Mouse (Mus musculus): ENCODE measurements around the gene Lfng.
A peak's percentile ranks its signal among the peaks of the same experiment; 100 is the strongest.

Gene Lfng

DNA sequence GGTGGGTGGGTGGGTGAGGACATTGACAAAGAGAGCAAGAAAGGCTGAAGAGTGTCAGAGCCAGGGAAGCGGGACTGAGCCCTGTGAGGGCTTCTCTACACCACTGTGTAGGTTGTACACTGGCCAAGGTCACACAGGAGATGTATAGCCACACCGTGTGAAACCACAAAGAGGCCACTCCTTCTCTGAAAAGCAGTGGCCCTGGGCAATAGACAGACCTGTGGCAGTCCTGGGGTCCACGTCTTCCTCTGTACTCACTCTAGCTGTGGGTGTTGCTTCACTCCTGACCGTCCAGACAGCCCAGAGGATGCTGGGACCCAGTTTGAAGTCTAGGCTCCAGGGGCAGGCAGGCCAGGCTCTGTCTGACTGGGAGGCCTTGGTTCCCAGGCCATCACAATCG is 12.3 kb upstream of the Lfng start:
- no peak for DNase-seq

DNA sequence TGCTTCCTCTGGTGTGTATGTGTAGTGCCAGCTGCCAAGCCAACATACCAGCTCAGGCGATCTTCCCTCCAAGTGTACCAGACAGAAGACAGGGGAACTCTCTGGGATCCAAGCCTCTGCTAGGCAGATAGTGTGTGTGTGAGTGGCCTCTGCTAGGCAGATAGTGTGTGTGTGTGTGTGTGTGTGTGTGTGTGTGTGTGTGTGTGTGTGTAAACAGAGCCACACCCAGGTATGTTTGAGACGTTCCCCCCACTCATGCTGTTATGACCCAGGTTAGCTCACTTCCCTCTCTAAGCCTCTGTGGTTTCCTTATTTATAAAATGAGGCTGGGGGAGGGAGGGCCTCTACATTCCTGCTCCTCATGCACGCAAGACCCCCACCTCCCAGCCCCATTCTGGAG is 10.7 kb upstream of the Lfng start:
- no peak for DNase-seq

DNA sequence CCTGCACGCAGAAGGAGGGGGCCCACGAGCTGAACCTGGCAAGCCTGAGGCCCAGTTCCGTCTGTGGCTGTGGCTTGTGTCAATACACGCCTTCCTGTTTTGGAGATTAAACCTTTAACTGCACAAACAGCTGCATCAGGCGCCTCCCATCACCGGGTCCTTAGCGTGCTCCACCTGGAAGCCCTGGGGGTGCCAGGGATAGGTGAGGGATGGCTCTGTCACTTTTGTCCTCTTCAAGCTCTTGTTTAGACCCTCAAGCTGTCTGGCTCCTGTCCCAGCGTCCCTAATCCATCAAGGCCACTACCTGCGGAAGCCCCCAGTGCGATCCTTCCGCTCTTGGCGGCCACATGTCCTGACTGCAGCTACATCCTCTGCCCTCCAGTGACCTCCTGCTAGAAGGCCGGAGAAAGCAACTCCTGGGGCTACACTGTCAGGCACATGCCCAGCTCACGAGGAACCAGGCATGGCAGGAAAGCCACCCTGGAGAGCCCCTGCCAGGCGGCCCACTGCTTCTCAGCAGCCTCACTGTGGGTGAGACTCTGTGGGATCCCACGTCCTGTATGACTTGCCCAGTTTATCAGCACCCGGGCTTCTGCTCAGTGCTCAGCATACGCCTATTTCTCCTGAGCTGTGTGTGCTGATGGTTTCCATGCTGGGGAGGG is 10.1 kb upstream of the Lfng start:
- DNase-seq, result no peak

GRCm38 (mm10) chr5:140597787-140598186 is 9.3 kb upstream of the Lfng start:
- DNase-seq, result no peak

- no peak for DNase-seq
Measured at GRCm38 (mm10) chr5:140599939-140600338, 7.2 kb upstream of the Lfng start.

- DNase-seq, result no peak
Measured at GRCm38 (mm10) chr5:140601712-140602111, 5.4 kb upstream of the Lfng start.

DNA sequence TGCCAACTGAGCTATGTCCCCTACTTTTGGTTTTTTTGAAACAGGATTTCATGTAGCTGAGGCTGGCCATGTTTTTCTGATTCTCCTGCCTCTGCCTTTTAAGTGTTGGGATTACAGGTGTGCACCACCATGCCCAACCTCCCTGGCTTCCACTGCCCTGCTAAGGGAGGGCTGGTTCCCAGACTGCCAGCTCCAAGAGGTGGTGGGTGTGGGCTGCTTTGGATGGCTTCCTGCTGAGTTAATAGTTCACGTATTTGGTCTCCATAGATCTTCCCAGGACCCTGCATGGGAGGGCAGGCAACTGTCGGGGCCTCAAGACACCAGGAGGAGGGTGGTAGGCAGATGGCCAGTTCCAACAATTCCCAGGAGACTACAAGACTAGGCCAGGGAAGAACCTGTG is 4.6 kb upstream of the Lfng start:
- DNase-seq, result no peak

DNA sequence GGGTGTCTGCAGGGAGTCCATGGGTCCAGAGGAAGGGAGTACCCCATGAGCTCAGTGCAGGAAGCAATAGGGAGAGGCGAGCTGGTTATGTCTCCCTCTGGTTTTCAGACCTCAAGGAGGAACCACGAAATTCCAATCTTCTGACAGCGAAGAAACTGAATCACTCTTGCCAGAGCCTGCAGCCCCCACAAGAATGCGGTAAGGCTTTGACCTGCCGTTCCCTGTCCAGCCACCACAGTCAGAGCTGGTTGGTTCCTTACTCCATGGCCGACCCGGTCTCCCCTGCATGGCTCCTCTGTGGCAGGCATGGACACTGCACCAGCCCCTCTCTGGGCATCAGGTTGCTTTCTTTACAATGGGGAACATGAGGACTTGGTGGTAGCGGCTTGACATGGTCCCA is 2.7 kb upstream of the Lfng start:
- DNase-seq, result no peak

GRCm38 (mm10) chr5:140605228-140605627 is 1.9 kb upstream of the Lfng start:
- no peak for DNase-seq

GRCm38 (mm10) chr5:140606386-140606785 is 734 bp upstream of the Lfng start:
- no peak for DNase-seq

GRCm38 (mm10) chr5:140607836-140608633 is 915 bp downstream of the Lfng start:
- DNase-seq, result no peak

- no peak for DNase-seq
Measured at GRCm38 (mm10) chr5:140608634-140609015, 1.5 kb downstream of the Lfng start.

DNA sequence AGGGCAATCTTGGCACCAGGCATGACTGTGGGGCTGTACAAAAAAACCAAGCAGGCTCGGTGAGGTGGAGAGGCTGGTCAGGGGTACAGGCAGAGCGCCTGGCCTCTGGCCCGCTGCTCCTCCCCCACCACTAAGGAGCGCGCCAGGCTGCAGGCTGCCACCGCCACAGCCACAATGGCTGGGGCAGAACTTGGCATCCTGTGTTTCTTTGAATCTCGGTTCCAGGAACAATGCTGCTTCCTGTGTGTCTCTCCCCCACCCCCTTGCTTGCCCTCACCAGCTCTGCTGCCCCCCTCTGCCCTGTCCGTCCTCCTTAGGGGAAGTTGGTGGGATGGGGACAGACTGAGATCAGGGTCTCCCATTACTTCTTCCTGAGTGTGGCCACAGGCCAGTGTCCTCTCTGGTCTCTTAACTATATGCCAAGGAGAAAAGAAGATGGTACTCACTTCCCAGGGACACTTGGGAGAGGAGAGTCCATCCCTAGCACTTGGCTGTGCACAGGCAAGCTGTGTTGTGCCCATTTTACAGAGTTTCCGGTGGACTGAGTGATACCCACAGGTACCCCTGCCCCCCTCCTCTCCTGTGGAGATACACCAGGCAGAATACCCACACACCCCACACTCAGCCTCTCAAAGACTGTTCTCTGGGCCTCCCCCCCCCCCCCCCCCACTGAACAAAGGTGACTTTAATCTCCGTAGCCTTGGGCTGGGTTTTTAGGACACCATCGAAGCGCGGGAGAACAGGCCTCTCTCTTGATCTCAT is 2.6 kb downstream of the Lfng start:
- no peak for DNase-seq

DNA sequence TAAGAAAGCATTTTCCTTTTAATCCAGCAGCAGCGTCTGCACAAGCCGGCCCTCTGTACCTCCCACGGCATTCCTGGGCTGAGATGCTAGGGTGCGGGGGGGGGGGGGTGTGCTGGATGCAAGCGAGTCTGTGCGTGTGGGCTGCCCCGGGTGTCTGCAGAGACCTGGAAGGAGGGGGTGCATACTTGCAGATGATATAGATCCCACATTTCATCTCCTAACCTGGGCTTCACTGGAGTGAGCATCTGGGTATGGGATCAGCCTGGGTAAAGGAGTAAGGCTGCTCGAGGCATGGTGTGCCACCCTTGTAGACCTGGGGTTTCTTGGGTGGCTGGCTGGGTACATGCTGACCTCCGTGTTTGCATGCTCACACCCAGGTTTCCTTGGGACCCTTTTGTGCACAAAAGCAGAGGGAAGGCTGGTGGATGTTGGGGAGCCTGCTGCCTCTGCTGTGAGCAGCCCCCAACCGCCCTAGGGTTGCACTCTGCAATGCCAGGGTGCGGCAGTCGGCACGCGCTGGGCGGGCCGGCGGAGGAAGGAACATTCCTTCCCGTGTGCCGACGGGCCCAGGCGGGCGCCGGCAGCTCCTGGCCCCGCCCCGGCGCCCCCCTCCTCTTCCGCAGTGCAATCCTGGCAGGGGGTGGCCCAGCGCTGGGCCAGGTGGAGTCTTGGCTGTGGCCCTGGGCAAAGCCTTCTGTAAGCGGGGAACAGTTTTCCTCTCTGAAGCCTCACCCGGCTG is 3.3 kb downstream of the Lfng start:
- no peak for DNase-seq

DNA sequence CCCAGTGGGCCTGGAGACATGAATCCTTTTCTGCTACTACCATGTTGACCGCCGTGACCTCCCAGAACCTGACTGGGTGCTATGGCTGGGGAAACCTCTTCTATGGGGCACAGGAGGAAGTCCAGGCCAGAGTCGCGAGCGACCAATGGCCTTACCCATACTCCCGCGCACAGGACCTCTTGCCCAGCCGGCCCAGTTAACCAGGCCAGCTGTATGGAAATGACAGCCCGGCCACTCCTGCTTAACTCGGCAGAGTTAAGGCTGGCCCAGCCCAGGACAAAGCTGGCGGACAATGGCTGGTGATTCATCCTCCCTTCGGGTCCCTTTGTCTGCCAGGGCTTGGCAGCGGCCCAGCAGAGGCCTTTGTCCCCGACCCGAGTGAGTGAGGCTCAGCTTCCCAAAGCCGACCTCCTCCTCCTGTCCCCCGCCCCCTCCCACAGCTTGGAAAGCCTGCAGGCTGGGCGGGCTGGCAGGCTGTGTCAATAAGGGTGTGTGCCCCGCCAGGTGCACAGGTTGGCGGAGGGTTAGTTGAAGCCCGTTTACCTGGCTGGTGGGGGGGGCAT is 4.0 kb downstream of the Lfng start:
- peak; percentile 34 for DNase-seq

GRCm38 (mm10) chr5:140611611-140612185 is 4.6 kb downstream of the Lfng start:
- no peak for DNase-seq

GRCm38 (mm10) chr5:140612191-140612590 is 5.1 kb downstream of the Lfng start:
- DNase-seq, result no peak

GRCm38 (mm10) chr5:140614141-140614540 is 7.0 kb downstream of the Lfng start:
- no peak for DNase-seq

DNA sequence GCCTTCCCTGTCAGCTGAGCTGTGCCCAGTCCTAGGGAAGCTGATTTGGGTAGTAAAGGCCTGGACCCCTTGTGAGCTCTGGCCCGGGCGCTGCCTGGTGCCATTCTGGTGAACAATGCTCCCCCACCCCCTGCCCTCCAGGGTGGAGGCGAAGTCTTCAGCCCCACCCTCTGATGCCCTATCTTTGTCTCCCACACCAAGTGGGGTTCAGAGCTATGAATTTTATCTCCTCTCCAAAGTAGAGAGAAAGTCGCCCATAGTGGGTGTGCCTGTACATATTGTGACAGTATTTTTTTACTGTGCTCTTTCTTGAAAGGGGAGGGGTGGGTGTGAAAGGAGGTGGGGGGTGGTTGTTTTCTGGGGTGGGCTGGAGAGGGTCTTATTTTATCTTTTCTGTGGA is 7.7 kb downstream of the Lfng start:
- no peak for DNase-seq

DNA sequence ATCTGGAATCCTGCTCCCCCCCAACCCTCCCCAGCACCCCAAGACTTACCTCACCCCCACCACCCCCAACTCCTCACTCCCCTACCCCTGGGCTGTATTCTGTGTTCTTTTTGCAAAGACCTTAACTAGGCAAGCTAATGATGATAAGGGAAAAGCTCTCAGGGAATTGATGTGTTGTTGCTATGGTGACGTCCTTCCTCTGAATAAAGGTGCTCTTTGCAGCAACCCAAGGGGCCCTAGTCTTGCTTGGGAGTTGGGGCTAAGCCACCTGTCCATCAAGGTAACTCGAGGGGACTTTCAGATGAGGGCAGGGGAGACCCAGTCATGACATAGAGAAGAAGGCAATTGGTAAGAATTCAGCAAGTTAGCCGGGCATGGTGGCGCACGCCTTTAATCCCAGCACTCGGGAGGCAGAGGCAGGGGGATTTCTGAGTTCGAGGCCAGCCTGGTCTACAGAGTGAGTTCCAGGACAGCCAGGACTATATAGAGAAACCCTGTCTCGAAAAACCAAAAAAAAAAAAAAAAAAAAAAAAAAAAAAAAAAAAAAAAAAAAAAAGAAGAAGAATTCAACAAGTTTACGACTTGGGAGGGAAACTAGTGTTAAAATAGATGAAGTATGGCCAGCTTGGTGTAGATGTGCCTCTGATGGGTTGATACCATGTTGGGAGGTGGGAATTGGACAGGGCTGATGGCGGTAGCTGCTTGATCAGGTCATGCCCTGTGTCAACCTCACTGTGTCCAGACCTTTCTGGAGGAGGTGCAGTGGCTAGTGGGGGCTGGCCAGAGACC is 8.4 kb downstream of the Lfng start:
- DNase-seq, result no peak

DNA sequence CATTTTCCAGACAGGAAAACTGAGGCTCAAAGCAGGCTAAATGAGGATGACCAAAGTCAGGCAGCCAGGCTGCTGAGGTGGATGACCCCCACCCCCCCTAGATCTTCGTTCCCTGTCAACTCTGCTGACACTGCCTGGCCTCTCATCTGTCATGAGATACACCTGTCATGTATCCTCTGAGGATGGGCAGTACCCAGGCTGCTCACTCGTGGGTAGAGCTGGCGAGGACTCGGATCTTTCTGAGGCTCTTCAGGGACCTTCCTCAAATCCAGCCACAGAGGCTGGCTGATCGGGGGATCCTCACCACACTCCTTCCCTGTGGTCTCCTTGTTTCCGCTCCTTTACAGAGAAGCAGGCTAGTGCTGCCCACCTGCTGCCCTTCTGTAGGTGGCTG is 9.0 kb downstream of the Lfng start:
- DNase-seq, result no peak

DNA sequence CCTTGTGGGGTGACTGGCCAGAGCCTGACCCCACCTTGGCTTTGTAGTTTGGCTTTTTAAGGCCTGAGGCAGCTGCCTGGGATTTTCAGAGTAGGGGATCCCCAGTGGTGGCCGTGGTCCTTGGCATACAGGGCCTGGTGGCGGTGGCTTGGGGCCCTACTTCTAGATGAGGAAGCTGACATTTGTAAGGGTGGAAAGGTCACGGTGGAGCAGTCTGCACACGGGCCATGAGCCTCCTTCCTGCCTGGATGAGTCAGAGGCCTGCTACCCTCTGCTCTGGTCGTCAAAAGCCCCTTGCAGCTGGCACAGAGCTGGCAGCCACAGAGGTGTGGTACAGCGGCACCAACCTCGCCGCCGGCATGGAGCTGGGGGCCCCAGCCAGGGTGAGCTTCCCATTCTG is 9.6 kb downstream of the Lfng start:
- DNase-seq, result no peak

Measured in cerebellum, adult 9-10 months (tissue).